ENCODE assay signal across 8 mouse cellular contexts in genomic region chr11:35985841-35986393, GRCm38 (mm10). TPM values are rescaled to one million over a fixed set of nuclear protein-coding genes. Genes with fewer than 3 reads are reported as not detected.
DNase-seq lines count a peak whose midpoint lies in the region; ATAC-seq and TF ChIP-seq lines count a peak whose summit lies in the region.

No protein-coding gene starts in this region.

- intact Hi-C loops in left cerebral cortex, postnatal 14 days (cut with DNase I), result no loop called here

- no peaks in the 10 kb centered on the region; the same call in 1 of the 2 replicates for H3K27me3 ChIP-seq in forebrain, embryonic 15.5 days
- H3K27me3 ChIP-seq in intestine, postnatal 0 days (replicated peaks; ENCODE audit: control insufficient read depth, insufficient read depth, low read length), result no peaks in the 10 kb centered on the region
- H3K27me3 ChIP-seq in midbrain, embryonic 11.5 days (ENCODE audit: control insufficient read depth, insufficient read depth, low read length), result no peaks in the 10 kb centered on the region

- peaks cover 20% of the 10 kb centered on the region for H3K4me1 ChIP-seq in forebrain, embryonic 15.5 days
- no peaks in the 10 kb centered on the region for H3K4me1 ChIP-seq in intestine, postnatal 0 days (replicated peaks; ENCODE audit: control insufficient read depth, insufficient read depth, low read length)
- H3K4me1 ChIP-seq in midbrain, embryonic 11.5 days (ENCODE audit: control insufficient read depth, insufficient read depth, low read length), result no peaks in the 10 kb centered on the region

- peak; percentile 70 for DNase-seq in ES-CJ7 (ENCODE audit: low read depth, low spot score)
- peak; percentile 63 to 65 for DNase-seq in adrenal gland, postnatal 36 days
- peak; percentile 89 to 93 for DNase-seq in left cerebral cortex, postnatal 14 days (ENCODE audit: low spot score in 2 of 2)
- peak; percentile 90 for DNase-seq in midbrain, embryonic 11.5 days (ENCODE audit: low spot score, missing footprints)
- peak; percentile 95 for DNase-seq in telencephalon, adult 2 months (ENCODE audit: low read depth, low spot score)

- H3K36me3 ChIP-seq in forebrain, embryonic 15.5 days, result no peaks in the 10 kb centered on the region
- H3K36me3 ChIP-seq in intestine, postnatal 0 days (ENCODE audit: control insufficient read depth, insufficient read depth), result no peaks in the 10 kb centered on the region
- no peaks in the 10 kb centered on the region for H3K36me3 ChIP-seq in midbrain, embryonic 11.5 days (ENCODE audit: control insufficient read depth, insufficient read depth, low read length)

- ATAC-seq in forebrain, embryonic 15.5 days (replicated peaks), result peak; percentile 82
- ATAC-seq in intestine, postnatal 0 days, result 0 out of 2 replicates have a peak, but pooled peaks have one; percentile 3
- ATAC-seq in midbrain, embryonic 11.5 days (ENCODE audit: low FRiP score), result peak; percentile 65; the same call in 1 of the 2 replicates
- ATAC-seq in granulocyte monocyte progenitor cell, adult 5-6 weeks (replicated peaks; ENCODE audit: poor library complexity, severe bottlenecking), result no peak

- H3K27ac ChIP-seq in forebrain, embryonic 15.5 days (replicated peaks), result peak overlapping the region; percentile 75
- no peak overlapping the region for H3K27ac ChIP-seq in intestine, postnatal 0 days (ENCODE audit: low read depth, low read length)
- H3K27ac ChIP-seq in midbrain, embryonic 11.5 days (ENCODE audit: low read depth, low read length), result no peak overlapping the region

- peak overlapping the region; percentile 28 for H3K4me3 ChIP-seq in forebrain, embryonic 15.5 days
- H3K4me3 ChIP-seq in intestine, postnatal 0 days (ENCODE audit: low read depth, low read length), result peak overlapping the region; percentile 19
- peak overlapping the region; percentile 2; the same call in 1 of the 2 replicates for H3K4me3 ChIP-seq in midbrain, embryonic 11.5 days (ENCODE audit: low read depth, low read length)

- peak overlapping the region; percentile 47 for H3K4me2 ChIP-seq in forebrain, embryonic 15.5 days (replicated peaks)
- peak overlapping the region; percentile 66 for H3K4me2 ChIP-seq in intestine, postnatal 0 days (replicated peaks; ENCODE audit: low read depth)
- H3K4me2 ChIP-seq in midbrain, embryonic 11.5 days, result peak overlapping the region; percentile 32

- no peaks in the 10 kb centered on the region for H3K9me3 ChIP-seq in forebrain, embryonic 15.5 days
- H3K9me3 ChIP-seq in intestine, postnatal 0 days (ENCODE audit: control insufficient read depth), result no peaks in the 10 kb centered on the region
- no peaks in the 10 kb centered on the region for H3K9me3 ChIP-seq in midbrain, embryonic 11.5 days (ENCODE audit: control insufficient read depth, low read length)

- TF ChIP-seq CTCF in intestine, postnatal 0 days (IDR thresholded peaks at IDR 0.05; ENCODE audit: low read depth), result peak; percentile 75

- H3K9ac ChIP-seq in forebrain, embryonic 15.5 days (replicated peaks), result peak overlapping the region; percentile 44
- H3K9ac ChIP-seq in intestine, postnatal 0 days (ENCODE audit: low read depth, low read length), result no peak overlapping the region
- H3K9ac ChIP-seq in midbrain, embryonic 11.5 days (ENCODE audit: low read length), result 0 out of 2 replicates have a peak overlapping the region, but pooled peaks have one; percentile 17

- under 1% methylated on average over 19 of the region's 19 CpGs for WGBS in forebrain, embryonic 15.5 days
- WGBS in intestine, postnatal 0 days, result under 1% methylated on average over 19 of the region's 19 CpGs
- 2% methylated on average over 19 of the region's 19 CpGs for WGBS in midbrain, embryonic 11.5 days

RNA-seq across cellular contexts. Expression of gene Wwc1, which starts 5.6 kb away (rescaled TPM):
- total RNA-seq in adrenal gland, postnatal 36 days (2021), result 10 to 100 TPM; 84.6 to 89.9 TPM
- 15.6 and 22.2 TPM in 2 replicates for polyA plus RNA-seq in forebrain, embryonic 15.5 days (2015; fragmentation: Nextera tagmentation; extraction: Ambion mirVana)
- polyA plus RNA-seq in intestine, postnatal 0 days (2015; fragmentation: Nextera tagmentation; extraction: Ambion mirVana), result 16.1 and 18.8 TPM in 2 replicates
- 100 to 1,000 TPM; 151 to 159 TPM for total RNA-seq in left cerebral cortex, postnatal 14 days (2021)
- 6.4 and 8.5 TPM in 2 replicates for polyA plus RNA-seq in midbrain, embryonic 11.5 days (2014; fragmentation: Nextera tagmentation; extraction: Ambion mirVana)
- not detected in 2 replicates for total RNA-seq in granulocyte monocyte progenitor cell, adult 5-6 weeks (2014; fragmentation: Nextera tagmentation)
- total RNA-seq in granulocyte monocyte progenitor cell, adult 5-6 weeks (2017), result not detected in 2 replicates

Comparison
In these comparisons a context has a peak if more than half of its experiments do, and no peak if none do; other contexts are left out.
1. RNA of gene Wwc1, which starts 5.6 kb away (total RNA-seq): 151 to 159 TPM in left cerebral cortex, postnatal 14 days and 84.6 to 89.9 TPM in adrenal gland, postnatal 36 days; not detected in granulocyte monocyte progenitor cell, adult 5-6 weeks; every median in the first group is over 10 times any median in the second.
2. Peak in every context shown above with its lines, with median percentiles within 50 percentile points of each other: DNase-seq, H3K4me2 ChIP-seq and H3K4me3 ChIP-seq.